Mouse (Mus musculus) spleen, embryonic (tissue): ENCODE measurements around the gene Rps6ka1.

Experiments
- CTCF ChIA-PET: fragments of 350-600 bp; sonication (Branson Sonifier 250); formaldehyde crosslinking; loops from one replicate; lab custom pipeline; 2022; lab: Charles Lee

Rps6ka1 gene

DNA sequence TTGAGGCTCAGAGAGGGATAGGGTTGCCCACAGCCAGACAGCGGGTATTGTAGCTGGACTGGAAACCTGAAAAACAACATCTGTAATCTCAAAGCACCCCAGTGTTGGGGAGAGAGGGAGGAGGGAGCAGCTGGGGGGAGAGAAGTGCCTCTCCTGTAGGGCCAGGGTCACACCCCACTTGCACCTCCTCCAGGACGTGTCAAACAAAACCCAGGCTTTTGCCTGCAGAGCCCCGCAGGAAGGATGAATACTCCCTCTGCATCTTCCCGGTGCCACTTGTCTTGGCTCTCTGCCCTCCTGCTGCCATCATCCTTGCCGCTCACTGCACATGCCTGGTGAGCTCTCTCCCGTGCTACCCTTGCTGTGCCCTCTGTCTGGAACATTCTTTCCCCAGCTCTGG is 10.6 kb upstream of the Rps6ka1 start:
- CTCF ChIA-PET, result no interaction called here

DNA sequence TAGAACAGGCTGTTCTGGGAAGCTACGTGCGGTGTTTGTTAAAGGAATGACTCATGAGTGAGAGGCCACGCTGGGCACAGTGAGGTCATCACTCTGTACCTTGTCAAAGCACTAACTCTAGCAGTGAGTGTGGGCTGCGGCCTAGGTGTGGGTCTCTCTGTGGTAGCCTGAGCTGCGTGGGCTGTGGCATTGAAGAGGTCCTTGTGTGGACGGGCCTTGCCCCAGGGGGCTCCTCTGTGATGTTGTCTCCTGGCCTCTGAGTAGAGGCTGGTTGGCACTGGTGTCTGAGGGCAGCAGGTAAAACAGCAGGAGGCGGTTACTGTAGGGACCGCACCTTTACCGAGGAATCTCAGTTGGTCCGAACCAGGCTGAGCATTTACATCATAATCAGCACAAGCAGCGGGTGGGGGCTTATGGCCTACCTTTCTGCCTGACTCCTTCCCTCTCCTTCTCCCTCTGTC is 9.9 kb upstream of the Rps6ka1 start:
- CTCF ChIA-PET, result no interaction called here

DNA sequence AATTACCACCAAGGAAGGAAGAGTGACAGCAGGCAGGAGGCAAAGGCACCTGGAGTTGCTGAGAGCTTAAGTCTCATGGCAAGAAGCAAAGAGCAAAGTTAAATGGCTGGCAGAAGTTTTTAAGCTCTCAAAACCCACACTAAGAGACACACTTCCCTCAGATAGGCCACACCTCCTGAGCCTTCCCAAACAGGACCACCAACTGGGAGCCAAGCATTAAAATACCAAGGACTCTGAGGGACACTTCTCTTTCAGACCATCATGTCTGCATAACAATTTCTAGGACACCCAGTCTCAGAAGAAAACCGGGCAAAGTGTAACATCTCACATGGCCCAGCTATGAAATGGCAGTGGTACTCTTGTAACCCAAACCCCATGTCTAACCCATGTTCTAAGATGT is 9.4 kb upstream of the Rps6ka1 start:
- CTCF ChIA-PET, result no interaction called here

DNA sequence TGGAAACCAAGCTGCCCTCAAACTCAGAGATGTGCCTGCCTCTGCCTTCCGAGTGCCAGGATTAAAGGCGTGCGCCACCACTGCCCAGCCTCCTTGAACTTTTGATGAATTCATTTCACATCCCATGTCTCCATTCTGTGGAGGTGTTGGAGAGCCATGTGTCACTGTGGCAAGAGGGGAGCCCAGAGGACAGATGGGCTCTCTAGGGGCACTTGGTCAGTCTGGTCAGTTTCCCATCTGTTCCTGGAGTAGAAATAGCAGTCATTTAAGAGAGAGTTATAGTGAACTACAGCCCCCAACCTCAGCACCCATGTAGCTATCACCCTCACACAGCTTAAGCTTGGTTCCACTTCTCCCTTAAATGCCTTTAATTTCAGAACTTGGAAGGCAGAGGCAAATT is 8.4 kb upstream of the Rps6ka1 start:
- CTCF ChIA-PET, result interaction anchor here (0.8 kb wide), 1 partner anchor 12 kb away, joined by 3 read pairs; no protein-coding TSS in a partner anchor

DNA sequence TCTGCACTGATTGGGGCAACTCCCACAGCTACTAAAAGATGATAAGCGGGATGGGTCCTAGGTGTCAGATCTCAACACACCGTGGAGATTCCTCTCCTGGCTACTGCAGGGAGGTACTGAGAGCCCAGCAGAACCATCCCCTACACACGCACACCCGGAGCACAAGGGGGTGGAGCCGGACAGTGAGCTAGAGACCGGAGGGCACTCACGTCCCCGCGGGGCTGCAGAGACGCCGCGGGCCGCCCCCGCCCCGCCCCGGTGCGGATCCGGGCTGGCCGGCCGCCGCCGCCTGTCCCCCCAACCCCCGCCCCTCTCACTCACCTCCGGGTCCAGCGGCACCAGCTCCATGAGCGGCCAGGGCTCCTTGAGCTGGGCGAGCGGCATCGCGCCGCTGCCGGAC is 348 bp downstream of the Rps6ka1 start:
- CTCF ChIA-PET, result interaction anchor here (0.6 to 0.7 kb wide), 2 partner anchors 208 to 444 kb away, joined by 3 read pairs; no protein-coding TSS in a partner anchor

DNA sequence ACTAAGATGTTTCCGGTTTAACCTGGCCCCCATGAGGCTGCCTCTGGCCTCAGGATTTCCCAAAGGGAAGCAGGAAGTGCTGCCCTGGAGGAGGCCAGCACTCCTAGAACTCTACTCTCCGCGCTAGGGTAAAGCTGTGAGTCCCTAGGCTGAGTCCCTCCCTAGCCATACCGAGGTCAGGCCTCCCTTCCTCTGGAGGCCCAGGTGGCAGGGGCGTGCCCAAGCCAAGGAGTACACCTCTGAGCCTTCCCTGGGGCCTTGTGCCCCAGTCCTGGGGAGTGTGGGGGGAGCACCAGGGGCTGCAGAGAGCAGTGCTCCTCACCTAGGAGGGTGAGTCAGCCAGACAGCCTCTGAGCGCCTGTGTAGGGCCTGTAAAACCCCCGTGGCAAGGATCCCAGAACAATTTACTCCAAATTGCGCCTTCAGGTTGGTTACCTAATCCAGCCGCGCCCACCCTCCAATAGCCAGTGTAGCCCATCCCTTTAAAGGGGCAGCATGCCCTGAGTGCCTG is 1.6 kb downstream of the Rps6ka1 start:
- CTCF ChIA-PET, result no interaction called here

DNA sequence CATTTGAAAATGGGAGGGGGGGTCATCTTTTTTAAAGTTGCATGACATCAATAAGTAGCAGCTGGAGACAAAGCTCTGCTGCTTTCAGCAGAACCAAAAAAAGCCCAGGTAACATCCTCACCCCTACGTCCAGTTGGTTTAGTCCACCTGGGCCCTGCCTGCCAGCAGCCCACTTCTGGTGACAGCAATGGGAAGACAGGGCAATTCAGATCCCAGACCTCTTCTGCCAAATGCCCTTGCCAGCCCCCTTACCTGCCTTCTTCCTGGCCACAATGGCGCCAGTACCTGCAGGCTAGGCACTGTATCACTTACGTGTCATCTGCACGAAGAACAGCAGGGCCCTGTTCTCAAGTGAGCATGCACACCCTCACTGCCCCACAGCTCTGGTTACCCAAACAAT is 2.3 kb downstream of the Rps6ka1 start:
- CTCF ChIA-PET, result interaction anchor here (0.6 kb wide), 1 partner anchor 128 kb away, joined by 4 read pairs; no protein-coding TSS in a partner anchor

DNA sequence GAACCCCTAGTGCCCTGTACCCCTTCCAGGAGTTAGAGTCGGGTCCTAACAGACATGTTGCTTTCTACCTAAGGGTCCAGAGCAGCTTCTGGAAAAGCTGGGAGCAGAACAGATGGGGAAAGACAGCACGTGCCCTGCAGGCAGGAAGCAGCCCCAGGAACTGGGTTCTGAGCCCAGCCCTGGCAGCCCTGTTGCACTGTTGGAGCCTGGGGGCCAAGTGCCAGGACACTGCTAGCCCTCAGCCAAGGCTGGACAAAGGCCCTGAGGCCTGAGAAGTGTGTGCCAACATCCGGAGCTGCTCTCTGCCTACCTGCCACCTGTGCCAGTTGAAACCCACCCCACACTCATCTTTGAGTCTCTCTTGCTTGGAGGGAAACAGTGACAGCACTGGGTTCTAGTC is 2.7 kb downstream of the Rps6ka1 start:
- CTCF ChIA-PET, result interaction anchor here (0.6 to 0.7 kb wide), 2 partner anchors 11 to 127 kb away, joined by 3 to 4 read pairs; no protein-coding TSS in a partner anchor

DNA sequence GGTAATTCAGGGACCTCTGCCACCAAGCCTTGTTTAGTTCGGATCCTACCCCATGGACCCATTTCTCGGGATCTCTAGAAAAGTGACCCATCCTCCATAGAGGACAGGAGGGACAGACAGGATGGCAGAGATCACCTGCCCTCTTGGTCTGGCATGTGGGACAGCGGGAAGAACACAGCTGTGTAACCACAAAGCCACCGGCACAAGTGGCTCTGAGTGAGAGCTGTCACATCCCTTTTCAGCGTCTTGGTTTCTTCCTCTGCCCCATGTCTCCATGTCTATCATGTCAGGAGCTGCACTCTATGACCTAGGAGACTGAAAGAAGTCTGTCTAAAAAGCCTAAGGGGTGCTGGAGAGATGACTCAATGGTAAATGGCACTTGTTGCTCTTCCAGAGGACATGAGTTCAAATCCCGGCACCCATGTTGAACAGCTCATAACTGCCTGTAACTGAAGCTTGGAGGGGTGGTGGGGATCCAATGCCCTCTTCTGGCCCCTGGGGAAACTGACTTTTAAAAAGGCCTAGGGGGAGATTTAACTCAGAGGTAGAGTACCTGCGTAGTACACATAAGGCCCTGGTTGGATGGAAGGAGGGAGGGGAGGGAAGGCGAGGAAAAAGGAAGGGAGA is 3.4 kb downstream of the Rps6ka1 start:
- CTCF ChIA-PET, result interaction anchor here (0.7 kb wide), 1 partner anchor 11 kb away, joined by 3 read pairs; no protein-coding TSS in a partner anchor

DNA sequence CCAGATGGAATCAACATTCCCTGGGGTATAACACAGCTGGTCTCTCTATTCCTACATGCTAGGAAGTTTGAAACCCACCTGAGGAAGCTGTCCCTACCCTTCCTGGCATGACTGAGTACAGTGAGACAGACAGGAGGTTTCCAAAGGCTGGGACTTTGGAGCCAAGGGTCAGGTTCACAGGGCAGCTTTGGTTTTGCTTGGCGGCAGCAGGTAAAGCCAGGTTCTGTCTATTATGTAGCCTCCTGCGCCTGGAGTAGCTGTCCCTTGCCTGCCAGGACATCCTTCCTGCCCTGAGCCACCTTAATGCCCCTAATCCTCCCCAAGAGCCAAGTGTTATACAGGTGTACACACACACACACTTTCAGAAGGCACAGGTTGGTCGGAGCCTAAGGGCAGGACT is 5.7 kb downstream of the Rps6ka1 start:
- CTCF ChIA-PET, result no interaction called here

DNA sequence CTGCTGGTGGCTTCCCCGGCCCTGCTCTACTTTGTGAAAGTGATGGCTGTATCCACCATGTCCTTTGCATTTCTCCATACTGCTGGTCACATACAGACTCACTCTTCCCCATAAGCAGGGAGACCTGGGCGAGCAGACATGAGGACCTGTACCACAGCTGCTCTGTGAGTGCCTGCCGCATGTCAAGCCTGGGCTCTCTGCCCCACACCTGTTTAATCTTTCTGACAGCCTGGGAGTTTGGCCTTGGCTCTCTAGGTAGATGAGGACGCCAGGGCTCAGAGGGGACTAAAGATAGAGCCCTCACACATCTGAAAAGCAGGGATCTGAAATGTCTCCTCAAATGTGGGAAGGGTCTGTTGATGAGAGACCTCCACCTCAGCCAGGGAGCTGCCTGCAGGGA is 6.2 kb downstream of the Rps6ka1 start:
- CTCF ChIA-PET, result no interaction called here

DNA sequence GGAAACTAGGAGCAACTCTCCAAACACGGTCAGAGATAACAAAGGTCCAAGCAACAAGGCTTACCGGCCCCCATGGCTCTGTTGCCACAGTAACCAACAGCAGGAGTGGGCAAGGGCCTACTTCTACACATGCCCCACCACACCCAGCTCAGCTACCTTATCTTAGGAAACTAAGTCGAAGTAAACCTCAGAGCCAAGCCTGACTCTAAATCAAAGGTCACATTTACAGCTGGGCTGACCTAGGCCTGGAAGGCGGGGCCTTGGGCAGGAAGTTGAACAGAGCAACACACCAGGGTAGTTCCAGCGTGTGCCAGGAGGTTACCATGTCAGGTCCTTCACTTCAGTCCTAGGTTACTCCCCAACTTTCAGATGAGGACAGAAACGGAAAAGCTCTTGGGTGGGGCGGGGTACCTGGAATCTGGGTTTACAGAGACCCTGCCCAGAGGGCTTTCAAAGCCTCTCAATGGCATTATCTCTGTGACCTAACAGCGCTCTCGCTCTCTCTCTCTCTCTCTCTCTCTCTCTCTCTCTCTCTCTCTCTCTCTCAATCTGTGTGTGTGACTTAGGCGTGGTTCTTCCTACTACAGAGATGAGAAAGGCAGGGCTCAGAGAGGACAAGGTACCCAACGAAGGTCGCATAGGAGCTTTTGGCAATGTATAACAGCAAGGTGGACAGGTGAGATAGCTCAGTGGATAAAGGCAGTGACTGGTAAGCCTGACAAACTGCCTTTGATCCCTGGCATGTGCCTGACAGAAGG is 8.3 kb downstream of the Rps6ka1 start:
- CTCF ChIA-PET, result interaction anchor here (0.5 to 0.9 kb wide), 3 partner anchors 22 to 43 kb away, joined by 3 to 9 read pairs (median 3); no protein-coding TSS in a partner anchor

DNA sequence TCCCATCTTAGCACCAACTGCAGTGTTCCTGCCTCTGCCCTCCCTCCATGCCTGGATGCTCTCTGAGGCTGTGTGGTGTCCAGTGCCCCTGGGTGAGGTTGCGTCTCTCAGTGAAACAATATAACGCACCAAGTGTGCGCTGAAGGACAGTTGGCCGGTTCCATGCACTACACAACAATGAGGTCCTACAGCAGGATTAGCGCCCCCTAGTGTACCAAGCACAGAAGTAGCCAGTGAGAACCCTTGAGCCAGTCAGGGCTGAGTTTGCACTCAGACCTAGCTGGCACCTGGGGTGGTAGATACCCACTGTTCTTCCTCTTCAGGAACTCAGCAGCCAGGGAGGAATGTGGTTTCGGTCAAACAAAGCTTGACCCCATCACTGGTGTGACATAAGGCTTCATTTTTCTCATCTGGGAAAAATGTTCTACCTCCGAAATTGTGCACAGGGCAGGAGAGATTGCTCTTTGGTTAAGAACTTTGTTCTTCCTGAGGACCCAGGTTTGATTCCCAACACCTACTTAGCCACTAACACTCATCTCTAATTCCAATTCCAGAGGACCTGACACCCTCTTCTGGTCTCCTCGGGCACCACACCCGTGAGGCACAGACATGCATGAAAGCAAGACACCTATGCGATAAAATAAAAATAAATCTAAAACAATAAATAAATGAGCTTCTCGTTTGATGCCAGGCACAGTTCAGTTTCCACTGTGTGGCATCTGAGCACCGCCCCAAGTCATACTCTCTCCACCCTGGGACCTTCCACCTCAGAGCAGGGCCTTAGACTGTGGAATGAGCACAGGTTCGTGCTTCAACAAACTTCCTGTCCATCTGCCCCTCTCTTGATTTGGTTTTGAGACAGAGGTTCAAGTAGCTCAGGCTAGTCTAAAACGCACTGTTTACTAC is 9.5 kb downstream of the Rps6ka1 start:
- CTCF ChIA-PET, result interaction anchor here (0.6 to 0.9 kb wide), 2 partner anchors 21 to 237 kb away, joined by 3 to 5 read pairs; no protein-coding TSS in a partner anchor

DNA sequence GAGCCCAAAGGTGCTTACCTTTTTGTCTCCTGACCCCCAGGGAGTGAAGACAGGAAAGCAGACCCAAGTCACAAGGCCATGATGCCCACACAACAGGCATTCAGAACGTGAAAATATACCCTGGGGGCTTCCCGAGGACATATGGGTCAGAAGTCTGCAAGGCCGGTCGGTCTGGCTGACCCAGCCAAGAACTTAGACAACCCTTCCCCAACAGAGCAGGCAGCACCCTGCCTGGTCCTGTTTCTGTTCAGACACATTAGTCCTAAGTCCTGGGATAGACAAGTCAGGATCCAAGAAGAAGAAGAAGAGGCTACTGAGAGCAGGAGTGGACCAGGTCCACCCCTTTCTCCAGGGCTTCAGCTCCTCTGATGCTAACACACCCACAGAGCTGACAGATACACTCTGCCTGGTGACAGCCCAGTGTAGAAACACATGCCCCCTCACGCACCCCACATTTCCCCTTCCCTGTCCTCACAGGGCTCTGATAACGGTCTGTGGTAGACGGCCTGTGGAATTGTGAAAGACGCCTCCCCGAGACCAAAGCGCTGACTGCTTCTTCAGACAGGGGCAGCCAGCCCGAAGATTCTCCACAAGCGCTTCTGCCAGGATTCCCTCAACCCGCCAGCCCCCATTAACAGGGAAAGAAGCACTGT is 12.6 kb downstream of the Rps6ka1 start:
- CTCF ChIA-PET, result no interaction called here

DNA sequence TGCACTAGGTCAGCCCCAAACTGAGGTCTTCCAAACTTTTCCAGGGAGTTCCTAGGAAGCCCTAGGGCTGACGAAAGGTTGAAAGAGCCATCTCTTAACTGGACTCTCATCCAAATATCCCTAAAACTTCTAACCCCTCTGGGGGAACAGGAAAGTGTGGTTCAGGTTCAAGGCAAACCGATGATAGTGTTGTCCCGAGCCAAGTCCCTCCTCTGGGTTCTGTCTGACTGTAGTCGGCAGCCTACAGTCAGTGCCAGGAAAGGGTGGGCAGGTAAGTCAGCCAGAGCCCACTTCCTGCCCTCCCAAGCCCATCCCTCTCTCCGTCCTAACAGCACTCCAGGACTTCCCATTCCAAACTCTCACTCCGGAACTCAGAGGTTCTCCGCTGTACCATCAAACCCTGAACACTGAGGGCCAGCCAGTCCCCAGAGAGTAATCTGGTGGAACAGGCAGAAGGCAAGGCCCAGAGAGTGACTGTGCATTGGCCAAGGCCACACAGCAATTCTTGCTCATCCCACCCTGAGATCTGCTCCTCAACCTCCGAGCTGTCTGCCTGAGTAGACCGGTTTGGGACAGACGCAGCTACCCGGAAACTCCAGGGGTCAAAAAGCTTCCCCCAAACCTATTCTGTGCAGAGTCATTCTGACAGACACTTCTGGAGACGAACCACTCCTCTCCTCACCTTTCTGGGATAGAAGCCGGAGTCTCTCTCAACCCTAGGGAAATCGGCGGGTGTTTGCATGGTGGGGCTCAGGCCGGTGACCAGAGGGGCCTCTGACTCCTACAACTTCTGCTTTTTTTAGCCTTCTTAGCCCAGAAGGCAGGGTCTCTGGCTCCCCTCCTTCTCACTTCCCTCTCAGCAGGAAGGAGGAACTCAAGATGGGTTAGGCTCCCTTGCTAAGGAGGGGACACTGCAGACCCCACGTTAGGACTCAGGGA is 13.4 kb downstream of the Rps6ka1 start:
- CTCF ChIA-PET, result no interaction called here

DNA sequence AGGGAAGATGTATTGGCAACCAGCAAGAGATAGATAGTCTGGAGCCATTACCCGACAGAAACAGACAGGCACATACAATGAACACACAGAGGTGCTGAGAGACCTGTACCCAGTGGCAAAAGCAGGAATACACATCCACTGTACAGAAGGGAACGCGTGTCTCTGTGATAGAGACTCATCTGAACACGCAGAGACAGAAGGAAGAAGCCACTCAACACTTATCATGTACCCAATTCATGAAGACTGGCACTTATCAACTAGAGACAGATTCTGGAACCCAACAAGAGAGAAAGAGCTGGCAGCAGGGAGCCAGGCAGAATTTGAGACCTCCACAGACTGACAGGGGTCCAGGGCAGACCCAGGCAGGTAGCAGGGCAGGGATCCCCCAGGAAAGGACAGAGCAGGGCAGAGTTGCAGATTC is 14.2 kb downstream of the Rps6ka1 start:
- CTCF ChIA-PET, result no interaction called here

DNA sequence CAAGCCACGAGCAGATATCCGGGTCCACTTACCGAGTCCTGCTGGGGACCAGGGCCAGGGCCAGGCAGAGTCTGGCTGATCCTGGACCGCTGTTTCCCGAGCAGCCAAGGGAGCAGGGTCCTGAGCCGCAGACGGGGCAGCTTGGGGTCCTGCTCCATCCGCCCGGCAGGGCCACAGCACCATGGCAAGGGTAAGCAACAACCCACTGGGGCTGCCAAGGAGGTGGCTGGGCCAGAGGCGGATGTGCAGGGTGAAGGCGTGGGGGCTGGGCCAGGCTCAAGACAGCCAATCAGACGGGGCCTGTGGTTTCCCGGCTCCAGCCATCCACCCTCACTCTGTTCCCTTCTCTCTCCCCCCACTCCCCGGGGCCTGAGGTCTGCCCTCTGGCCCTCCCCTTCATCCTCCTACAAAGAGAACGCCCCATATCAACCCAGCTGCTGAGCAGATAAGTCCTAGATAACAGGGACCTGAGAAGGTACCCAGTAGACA is 14.7 kb downstream of the Rps6ka1 start:
- CTCF ChIA-PET, result no interaction called here

DNA sequence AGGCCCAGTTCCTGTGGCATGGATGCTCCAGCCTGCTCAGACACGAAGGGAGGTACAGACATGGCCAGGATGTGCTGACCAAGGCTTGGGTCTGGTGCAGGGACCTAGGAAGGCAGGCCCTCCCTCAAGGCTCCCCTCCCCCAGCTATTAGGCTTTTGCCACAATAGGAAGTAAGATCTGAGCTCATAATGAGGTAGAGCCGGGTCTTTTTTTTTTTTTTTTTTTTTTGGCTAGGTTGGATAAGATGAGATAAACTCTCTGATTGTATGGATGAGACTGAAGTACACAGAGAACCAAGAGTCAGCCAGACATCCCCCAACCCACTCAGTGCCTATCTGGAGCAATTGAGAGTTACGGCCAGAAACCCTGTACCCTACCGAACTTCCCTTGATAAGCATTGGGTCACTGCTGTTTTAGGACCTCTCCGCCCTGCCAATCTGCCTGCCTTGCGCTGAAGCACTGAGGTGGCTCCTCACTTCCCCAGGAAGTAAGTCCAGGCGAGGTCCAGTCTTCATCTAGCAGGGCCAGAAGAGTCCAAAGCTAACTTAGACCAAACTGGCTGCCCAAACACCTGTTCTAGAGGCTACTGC is 15.3 kb downstream of the Rps6ka1 start:
- CTCF ChIA-PET, result interaction anchor here (0.6 to 0.7 kb wide), 2 partner anchors 17 to 28 kb away, joined by 3 to 31 read pairs; no protein-coding TSS in a partner anchor

DNA sequence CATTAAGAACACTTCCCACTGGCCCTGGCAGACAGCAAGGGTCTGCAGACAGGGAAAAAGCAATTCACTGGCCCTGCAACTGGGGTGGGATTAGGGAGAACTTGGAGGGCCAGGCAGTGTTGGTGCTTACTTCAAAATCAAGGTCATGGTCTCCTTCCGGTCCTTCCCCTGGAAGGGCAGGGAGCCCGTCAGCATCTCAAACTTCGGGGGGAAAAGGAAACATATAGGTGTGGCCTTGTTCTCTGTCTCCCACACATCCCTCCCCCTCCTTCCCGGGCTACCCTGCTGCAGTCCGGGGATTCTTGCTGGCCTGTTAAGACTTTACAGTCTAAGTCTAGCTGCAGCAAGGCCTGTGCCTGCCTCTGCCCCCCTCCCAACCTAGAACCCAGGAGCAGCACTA is 22.4 kb downstream of the Rps6ka1 start:
- CTCF ChIA-PET, result no interaction called here
